Mouse (Mus musculus): ENCODE results near the gene Efl1. TPM values are rescaled to one million over a fixed set of nuclear protein-coding genes. Genes with fewer than 3 reads are reported as not detected.
"Not testable (repeated sequence)": the region's sequence is repeated elsewhere in the genome, so short reads cannot be mapped to it uniquely, and the experiment has no call there.

The Efl1 gene
- polyA plus RNA-seq, 1 experiment: 9.2 TPM

DNA sequence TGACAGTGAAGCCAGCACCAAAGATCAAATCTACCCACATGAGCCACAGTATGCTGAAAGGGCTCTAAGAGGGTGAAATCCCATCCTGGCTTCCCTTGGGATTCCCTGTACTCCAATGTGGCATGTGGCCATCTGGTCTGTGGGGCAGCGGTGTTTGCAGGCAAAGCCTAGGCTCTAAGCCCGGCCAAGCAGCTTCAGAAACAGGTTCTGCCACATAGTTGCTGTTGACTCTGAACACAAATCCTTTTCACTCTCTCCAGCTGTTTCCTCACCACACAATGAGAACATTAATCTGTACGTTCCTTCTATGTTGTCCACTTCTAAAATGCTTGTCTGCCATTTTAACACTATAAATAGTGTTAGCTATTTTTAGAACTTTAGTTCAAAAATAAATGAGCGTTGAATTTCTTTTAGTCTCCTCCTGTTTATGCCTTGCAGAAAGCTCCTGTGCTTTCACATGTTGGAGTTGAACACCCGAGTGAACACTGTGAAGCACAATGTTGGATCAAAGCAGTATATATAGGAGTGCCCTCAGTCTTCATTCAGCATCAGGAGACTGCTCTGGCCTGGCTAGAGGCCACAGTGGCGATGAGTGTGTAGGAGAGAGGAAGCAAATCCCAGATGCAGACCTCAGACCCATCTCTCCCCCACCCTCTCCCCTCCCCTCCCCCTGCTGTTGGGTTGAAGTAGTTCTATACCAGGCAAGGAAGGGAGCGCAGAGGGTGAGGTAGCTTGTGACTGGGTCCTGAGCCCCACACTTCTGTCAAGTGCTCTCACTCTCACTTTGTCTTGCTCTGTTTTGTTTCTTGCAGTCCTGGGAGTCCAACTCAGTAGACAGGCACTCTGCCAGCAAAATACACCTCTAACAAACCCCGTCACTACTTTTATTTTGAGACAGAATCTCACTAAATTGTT, 104.0 kb downstream of the Efl1 start:
- 55% methylated on average over 8 of the region's 8 CpGs for WGBS
- Histone ChIP-seq H3K27ac (ENCODE audit: insufficient read depth, low read length) (no peak overlapping the region), H3K27me3 (ENCODE audit: control insufficient read depth, insufficient read depth, low read length) (no peaks in the 10 kb centered on the region), H3K4me1 (ENCODE audit: control insufficient read depth, insufficient read depth, low read length) (no peaks in the 10 kb centered on the region), H3K4me3 (replicated peaks; ENCODE audit: insufficient read depth, low read depth, low read length) (no peak overlapping the region)
- DNase-seq: no peak
- TF ChIP-seq POLR2A (IDR thresholded peaks at IDR 0.05; ENCODE audit: borderline replicate concordance, insufficient read depth, low read length) (no peak), CTCF (IDR thresholded peaks at IDR 0.05; ENCODE audit: borderline replicate concordance, insufficient read depth, low read depth, low read length) (no peak)

- DNase-seq: no peak
- no peaks in the 10 kb centered on the region for H3K4me1 ChIP-seq (ENCODE audit: control insufficient read depth, insufficient read depth, low read length)
- 92% methylated on average over 8 of the region's 8 CpGs for WGBS
- H3K4me3 ChIP-seq (replicated peaks; ENCODE audit: insufficient read depth, low read depth, low read length): no peak overlapping the region
- no peak overlapping the region for H3K27ac ChIP-seq (ENCODE audit: insufficient read depth, low read length)
- H3K27me3 ChIP-seq (ENCODE audit: control insufficient read depth, insufficient read depth, low read length): no peaks in the 10 kb centered on the region
- TF ChIP-seq CTCF (IDR thresholded peaks at IDR 0.05; ENCODE audit: borderline replicate concordance, insufficient read depth, low read depth, low read length): no peak
- TF ChIP-seq POLR2A (IDR thresholded peaks at IDR 0.05; ENCODE audit: borderline replicate concordance, insufficient read depth, low read length): no peak
Observed at GRCm38 (mm10) chr7:82755602-82756155, 107.3 kb downstream of the Efl1 start.

DNA sequence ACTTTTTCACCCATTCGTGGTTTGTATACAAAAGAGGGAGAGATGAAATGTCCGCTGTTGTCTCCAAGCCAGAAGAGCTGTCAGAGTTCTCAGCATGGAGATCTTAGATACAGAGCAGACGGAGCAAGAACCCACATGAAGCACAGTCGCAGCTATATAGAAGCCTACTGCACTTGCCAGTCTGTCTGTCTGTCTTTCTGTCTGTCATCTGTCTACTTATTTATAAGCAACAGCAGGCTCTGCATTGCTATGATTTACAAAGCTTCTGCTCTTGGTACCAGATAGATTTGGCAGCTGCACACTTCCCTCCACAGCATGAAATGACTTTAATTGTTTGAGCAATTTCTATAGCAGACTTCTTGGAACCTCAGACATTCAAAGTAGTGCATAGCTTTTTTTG, 110.1 kb downstream of the Efl1 start:
- Histone ChIP-seq H3K27me3 (ENCODE audit: control insufficient read depth, insufficient read depth, low read length) (no peaks in the 10 kb centered on the region), H3K4me1 (ENCODE audit: control insufficient read depth, insufficient read depth, low read length) (no peaks in the 10 kb centered on the region), H3K27ac (ENCODE audit: insufficient read depth, low read length) (no peak overlapping the region), H3K4me3 (replicated peaks; ENCODE audit: insufficient read depth, low read depth, low read length) (no peak overlapping the region)
- TF ChIP-seq CTCF (IDR thresholded peaks at IDR 0.05; ENCODE audit: borderline replicate concordance, insufficient read depth, low read depth, low read length): no peak
- DNase-seq: no peak
- 54% methylated on average over 4 of the region's 4 CpGs for WGBS

- no peaks in the 10 kb centered on the region for H3K27me3 ChIP-seq (ENCODE audit: control insufficient read depth, insufficient read depth, low read length)
- no peak overlapping the region for H3K27ac ChIP-seq (ENCODE audit: insufficient read depth, low read length)
- WGBS: 40% methylated on average over 4 of the region's 4 CpGs
- no peak overlapping the region for H3K4me3 ChIP-seq (replicated peaks; ENCODE audit: insufficient read depth, low read depth, low read length)
- H3K4me1 ChIP-seq (ENCODE audit: control insufficient read depth, insufficient read depth, low read length): no peaks in the 10 kb centered on the region
- peak in 1 of 2 experiments; percentile 12 for DNase-seq
- TF ChIP-seq POLR2A (IDR thresholded peaks at IDR 0.05; ENCODE audit: borderline replicate concordance, insufficient read depth, low read length): no peak
- no peak for TF ChIP-seq CTCF (IDR thresholded peaks at IDR 0.05; ENCODE audit: borderline replicate concordance, insufficient read depth, low read depth, low read length)
Observed at GRCm38 (mm10) chr7:82759091-82759490, 110.7 kb downstream of the Efl1 start.

DNA sequence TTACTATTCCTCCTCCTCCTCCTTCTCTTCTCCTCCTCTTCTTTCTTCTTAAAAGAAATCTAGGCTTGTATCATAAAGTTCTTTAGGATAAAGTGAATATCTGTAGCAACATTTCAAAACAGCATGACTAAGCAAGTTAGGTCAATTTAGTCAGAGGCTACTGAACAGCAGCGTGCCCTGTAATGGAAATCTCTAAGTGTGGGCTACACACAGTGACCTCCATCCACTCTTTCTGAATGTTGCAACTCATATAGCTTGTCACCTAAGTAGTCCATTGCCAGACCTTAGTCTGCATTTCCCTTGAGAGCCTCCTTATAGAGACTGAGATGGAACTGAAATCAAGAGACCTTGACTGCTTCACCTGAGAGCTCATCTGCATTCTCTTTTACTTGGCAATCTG, 116.5 kb downstream of the Efl1 start:
- no peak for DNase-seq
- H3K4me3 ChIP-seq (replicated peaks; ENCODE audit: insufficient read depth, low read depth, low read length): no peak overlapping the region
- no peaks in the 10 kb centered on the region for H3K4me1 ChIP-seq (ENCODE audit: control insufficient read depth, insufficient read depth, low read length)
- no peak for TF ChIP-seq CTCF (IDR thresholded peaks at IDR 0.05; ENCODE audit: borderline replicate concordance, insufficient read depth, low read depth, low read length)
- TF ChIP-seq POLR2A (IDR thresholded peaks at IDR 0.05; ENCODE audit: borderline replicate concordance, insufficient read depth, low read length): no peak
- no peak overlapping the region for H3K27ac ChIP-seq (ENCODE audit: insufficient read depth, low read length)
- 94% methylated on average over 1 of the region's 1 CpGs for WGBS
- H3K27me3 ChIP-seq (ENCODE audit: control insufficient read depth, insufficient read depth, low read length): no peaks in the 10 kb centered on the region

DNA sequence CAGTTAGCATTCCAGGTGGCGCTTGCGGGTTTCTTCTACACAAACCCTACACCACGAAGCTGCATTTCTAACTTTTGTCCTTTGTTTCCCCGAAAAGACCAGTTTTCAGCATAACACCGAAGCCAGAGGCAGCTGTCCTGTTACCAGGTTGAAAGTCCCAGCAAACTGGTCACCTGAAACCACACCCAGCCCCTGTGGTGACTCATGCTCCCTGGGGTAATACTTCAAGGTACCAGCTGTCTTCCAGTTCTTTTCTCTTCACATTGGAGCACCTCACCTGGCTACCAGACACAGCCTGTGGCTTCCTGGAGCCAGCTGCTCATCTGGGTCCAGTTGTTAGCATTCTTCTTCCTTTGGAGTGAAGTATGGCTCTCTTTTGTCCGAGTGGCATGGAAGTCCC, 118.2 kb downstream of the Efl1 start:
- H3K27ac ChIP-seq (ENCODE audit: insufficient read depth, low read length): no peak overlapping the region
- H3K4me1 ChIP-seq (ENCODE audit: control insufficient read depth, insufficient read depth, low read length): no peaks in the 10 kb centered on the region
- H3K27me3 ChIP-seq (ENCODE audit: control insufficient read depth, insufficient read depth, low read length): no peaks in the 10 kb centered on the region
- H3K4me3 ChIP-seq (replicated peaks; ENCODE audit: insufficient read depth, low read depth, low read length): no peak overlapping the region
- TF ChIP-seq CTCF (IDR thresholded peaks at IDR 0.05; ENCODE audit: borderline replicate concordance, insufficient read depth, low read depth, low read length) (no peak), POLR2A (IDR thresholded peaks at IDR 0.05; ENCODE audit: borderline replicate concordance, insufficient read depth, low read length) (no peak)
- 85% methylated on average over 6 of the region's 6 CpGs for WGBS
- DNase-seq: no peak

GRCm38 (mm10) chr7:82770207-82770606, 121.8 kb downstream of the Efl1 start:
- Histone ChIP-seq H3K4me1 (ENCODE audit: control insufficient read depth, insufficient read depth, low read length) (no peaks in the 10 kb centered on the region), H3K4me3 (replicated peaks; ENCODE audit: insufficient read depth, low read depth, low read length) (no peak overlapping the region), H3K27me3 (ENCODE audit: control insufficient read depth, insufficient read depth, low read length) (no peaks in the 10 kb centered on the region), H3K27ac (ENCODE audit: insufficient read depth, low read length) (no peak overlapping the region)
- DNase-seq: no peak
- WGBS: 61% methylated on average over 6 of the region's 6 CpGs
- TF ChIP-seq POLR2A (IDR thresholded peaks at IDR 0.05; ENCODE audit: borderline replicate concordance, insufficient read depth, low read length) (no peak), CTCF (IDR thresholded peaks at IDR 0.05; ENCODE audit: borderline replicate concordance, insufficient read depth, low read depth, low read length) (no peak)

DNA sequence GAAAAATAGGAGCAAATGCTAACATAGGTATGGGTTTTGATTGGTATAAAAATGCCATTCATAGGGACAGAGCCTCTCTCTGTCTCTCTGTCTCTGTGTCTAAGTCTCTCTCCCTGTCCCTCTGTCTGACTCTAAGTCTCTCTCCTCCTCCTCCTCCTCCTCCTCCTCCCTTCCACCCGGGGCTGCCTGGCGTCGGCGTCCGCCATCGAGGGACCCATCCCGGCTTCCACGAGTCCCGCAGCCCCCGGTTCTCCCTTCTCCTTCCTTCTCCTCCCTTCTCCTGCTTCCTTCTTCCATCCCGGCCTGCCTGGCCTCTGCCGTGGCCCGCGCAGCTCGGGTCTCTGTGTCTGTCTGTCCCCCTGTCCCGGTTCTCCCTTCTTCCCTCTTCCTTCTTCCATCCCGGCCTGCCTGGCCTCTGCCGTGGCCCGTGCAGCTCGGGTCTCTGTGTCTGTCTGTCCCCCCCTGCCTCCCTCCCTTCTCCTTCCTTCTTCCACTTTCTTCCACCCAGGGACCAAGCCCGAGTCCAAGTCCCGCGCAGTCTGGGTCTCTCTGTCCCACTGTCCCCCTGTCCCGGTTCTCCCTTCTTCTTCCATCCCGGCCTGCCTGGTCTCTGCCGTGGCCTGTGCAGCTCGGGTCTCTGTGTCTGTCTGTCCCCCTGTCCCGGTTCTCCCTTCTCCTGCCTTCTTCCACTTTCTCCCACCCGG, 122.7 kb downstream of the Efl1 start:
- not testable (repeated sequence) for H3K4me1 ChIP-seq (ENCODE audit: control insufficient read depth, insufficient read depth, low read length); H3K4me3 ChIP-seq (replicated peaks; ENCODE audit: insufficient read depth, low read depth, low read length); DNase-seq; H3K27ac ChIP-seq (ENCODE audit: insufficient read depth, low read length); H3K27me3 ChIP-seq (ENCODE audit: control insufficient read depth, insufficient read depth, low read length)
- WGBS: 80% methylated on average over 29 of the region's 29 CpGs

DNA sequence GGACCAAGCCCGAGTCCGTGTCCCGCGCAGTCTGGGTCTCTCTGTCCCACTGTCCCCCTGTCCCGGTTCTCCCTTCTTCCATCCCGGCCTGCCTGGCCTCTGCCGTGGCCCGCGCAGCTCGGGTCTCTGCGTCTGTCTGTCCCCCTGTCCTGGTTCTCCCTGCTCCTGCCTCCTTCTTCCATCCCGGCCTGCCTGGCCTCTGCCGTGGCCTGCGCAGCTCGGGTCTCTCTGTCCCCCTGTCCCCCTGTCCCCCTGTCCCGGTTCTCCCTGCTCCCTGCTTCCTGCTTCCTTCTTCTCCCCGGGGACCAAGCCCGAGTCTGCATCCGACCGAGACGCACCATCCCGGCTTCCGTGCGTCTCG, 123.2 kb downstream of the Efl1 start:
- not testable (repeated sequence) for H3K27me3 ChIP-seq (ENCODE audit: control insufficient read depth, insufficient read depth, low read length); H3K4me3 ChIP-seq (replicated peaks; ENCODE audit: insufficient read depth, low read depth, low read length); H3K27ac ChIP-seq (ENCODE audit: insufficient read depth, low read length); DNase-seq; H3K4me1 ChIP-seq (ENCODE audit: control insufficient read depth, insufficient read depth, low read length)
- WGBS: 89% methylated on average over 25 of the region's 25 CpGs
